Mouse (Mus musculus) limb, embryonic 14.5 days (tissue): ENCODE data around the gene Hoxc9. TPM values are rescaled to one million over a fixed set of nuclear protein-coding genes. Genes with fewer than 3 reads are reported as not detected.

Source experiments
- ATAC-seq: fragments of 200-750 bp; cut with Nextera tagmentation; 2 replicates; pipeline ENCODE4 v1.8.0; 2017; ENCODE audit warnings: low read depth, moderate number of reproducible peaks, moderate TSS enrichment; ENCODE audit not compliant: low FRiP score
- DNase-seq: peaks from one replicate; pipeline ENCODE4 v3.0.0-alpha.2; 2015; ENCODE audit warnings: low spot score
- H3K27ac ChIP-seq: fragments of 300-500 bp; sonication (generic); replicated peaks from 2 replicates; pipeline ENCODE4 v1.5.1; 2014; ENCODE audit warnings: low read depth, mild to moderate bottlenecking, low read length, moderate library complexity, mixed read lengths
- H3K27me3 ChIP-seq: fragments of 300-500 bp; sonication (generic); 2 replicates; pipeline ENCODE4 v1.6.1; 2014; ENCODE audit warnings: low read length, mixed read lengths; ENCODE audit not compliant: control insufficient read depth, insufficient read depth
- H3K36me3 ChIP-seq: fragments of 300-500 bp; sonication (generic); 2 replicates; pipeline ENCODE4 v1.6.1; 2014; ENCODE audit warnings: mild to moderate bottlenecking, low read length, moderate library complexity, mixed read lengths; ENCODE audit not compliant: control insufficient read depth, insufficient read depth
- H3K4me1 ChIP-seq: fragments of 300-500 bp; sonication (generic); 2 replicates; pipeline ENCODE4 v1.6.1; 2014; ENCODE audit warnings: antibody characterized with exemption, low read length, mixed read lengths; ENCODE audit not compliant: control insufficient read depth, insufficient read depth
- H3K4me2 ChIP-seq: fragments of 300-500 bp; sonication (generic); replicated peaks from 2 replicates; pipeline ENCODE4 v1.6.1; 2014; ENCODE audit warnings: low read depth, mild to moderate bottlenecking, low read length, moderate library complexity; ENCODE audit not compliant: severe bottlenecking
- H3K4me3 ChIP-seq: fragments of 300-500 bp; sonication (generic); replicated peaks from 2 replicates; pipeline ENCODE4 v1.5.1; 2014; ENCODE audit warnings: low read length
- H3K9ac ChIP-seq: fragments of 300-500 bp; sonication (generic); 2 replicates; pipeline ENCODE4 v1.6.1; 2014; ENCODE audit warnings: mild to moderate bottlenecking, low read depth, low read length, moderate library complexity; ENCODE audit not compliant: severe bottlenecking
- H3K9me3 ChIP-seq: fragments of 300-500 bp; sonication (generic); 2 replicates; pipeline ENCODE4 v1.6.1; 2016; ENCODE audit warnings: low read length; ENCODE audit not compliant: control insufficient read depth
- POLR2A ChIP-seq: fragments of 200-500 bp; IDR thresholded peaks from 2 replicates; pipeline ENCODE4 v1.8.0; 2012; ENCODE audit warnings: inconsistent platforms, mild to moderate bottlenecking, moderate library complexity, borderline replicate concordance; ENCODE audit not compliant: insufficient read depth, insufficient read length; ENCODE audit errors: extremely low read depth
- WGBS: fragments of 180-500 bp; shearing (Covaris S2); extraction: QIAGEN DNeasy Blood & Tissue Kit; methylation state at CpG from one replicate; pipeline ENCODE4 v1.1.7; 2014; 5-methylcytosine and 5-hydroxymethylcytosine counted together
- polyA plus RNA-seq, 2 experiments: library from polyadenylated mRNA; depleted of rRNA in 1 of 2; stranded (reverse) in 1 of 2; unstranded in 1 of 2; fragments of >200 nt; fragmentation: Nextera tagmentation in 1 of 2; extraction: Ambion mirVana in 1 of 2; gene quantifications; 2 replicates each; pipeline versions ENCODE4 v1.2.1 to v1.2.3; 2012 to 2014

Gene Hoxc9
- polyA plus RNA-seq, 2 experiments: 1.1 to 2.1 TPM

- WGBS: 9% methylated on average over 5 of the region's 5 CpGs
- no peak for TF ChIP-seq POLR2A
- ATAC-seq (no peak), DNase-seq (no peak)
- Histone ChIP-seq H3K4me1 (peaks cover 5% of the 10 kb centered on the region), H3K4me2 (peak overlapping the region; percentile 53), H3K9me3 (no peaks in the 10 kb centered on the region), H3K27ac (no peak overlapping the region), H3K36me3 (no peaks in the 10 kb centered on the region), H3K9ac (peak overlapping the region; percentile 60), H3K4me3 (peak overlapping the region; percentile 34), H3K27me3 (peaks cover 96% of the 10 kb centered on the region)
Observed at GRCm38 (mm10) chr15:102943468-102943813, 32.8 kb upstream of the Hoxc9 start.

GRCm38 (mm10) chr15:102945185-102946077 lies 30.8 kb upstream of the Hoxc9 start:
- Histone ChIP-seq H3K27me3 (peaks cover 96% of the 10 kb centered on the region), H3K9me3 (no peaks in the 10 kb centered on the region), H3K36me3 (no peaks in the 10 kb centered on the region), H3K4me1 (no peaks in the 10 kb centered on the region), H3K9ac (no peak overlapping the region; the same call in 1 of the 2 replicates), H3K4me3 (no peak overlapping the region; the same call in 1 of the 2 replicates), H3K27ac (no peak overlapping the region), H3K4me2 (peak overlapping the region; percentile 21)
- no peak for TF ChIP-seq POLR2A
- DNase-seq: no peak
- no peak for ATAC-seq
- WGBS: 11% methylated on average over 22 of the region's 22 CpGs

- Histone ChIP-seq H3K36me3 (no peaks in the 10 kb centered on the region), H3K27me3 (peaks cover 90% of the 10 kb centered on the region), H3K4me2 (peak overlapping the region; percentile 8), H3K4me1 (no peaks in the 10 kb centered on the region), H3K9ac (no peak overlapping the region), H3K27ac (peak overlapping the region; percentile 15; the same call in 1 of the 2 replicates), H3K9me3 (no peaks in the 10 kb centered on the region), H3K4me3 (peak overlapping the region; percentile 13; the same call in 1 of the 2 replicates)
- no peak for TF ChIP-seq POLR2A
- no peak for DNase-seq
- no peak for ATAC-seq
- 2% methylated on average over 9 of the region's 9 CpGs for WGBS
Observed at GRCm38 (mm10) chr15:102947276-102947675, 29.0 kb upstream of the Hoxc9 start.

- H3K9me3 ChIP-seq: no peaks in the 10 kb centered on the region
- H3K36me3 ChIP-seq: no peaks in the 10 kb centered on the region
- H3K4me1 ChIP-seq: no peaks in the 10 kb centered on the region
- peaks cover 89% of the 10 kb centered on the region for H3K27me3 ChIP-seq
- ATAC-seq (no peak), DNase-seq (no peak)
- no peak overlapping the region for H3K9ac ChIP-seq
- WGBS: 24% methylated on average over 2 of the region's 2 CpGs
- no peak overlapping the region for H3K4me3 ChIP-seq
- no peak for TF ChIP-seq POLR2A
- H3K27ac ChIP-seq: no peak overlapping the region
- peak overlapping the region; percentile 8; the same call in 1 of the 2 replicates for H3K4me2 ChIP-seq
Observed at GRCm38 (mm10) chr15:102948842-102949241, 27.4 kb upstream of the Hoxc9 start.

GRCm38 (mm10) chr15:102949696-102950095 lies 26.5 kb upstream of the Hoxc9 start:
- H3K27me3 ChIP-seq: peaks cover 89% of the 10 kb centered on the region
- no peaks in the 10 kb centered on the region for H3K9me3 ChIP-seq
- TF ChIP-seq POLR2A: no peak
- H3K4me2 ChIP-seq: peak overlapping the region; percentile 24
- H3K36me3 ChIP-seq: no peaks in the 10 kb centered on the region
- peak overlapping the region; percentile 62; the same call in 1 of the 2 replicates for H3K27ac ChIP-seq
- peak overlapping the region; percentile 13; the same call in 1 of the 2 replicates for H3K4me3 ChIP-seq
- no peak for ATAC-seq
- no peak for DNase-seq
- H3K4me1 ChIP-seq: no peaks in the 10 kb centered on the region
- 2% methylated on average over 20 of the region's 20 CpGs for WGBS
- peak overlapping the region; percentile 29; the same call in 1 of the 2 replicates for H3K9ac ChIP-seq
